Mouse (Mus musculus): ENCODE results near the gene Zfyve28. TPM values are rescaled to one million over a fixed set of nuclear protein-coding genes. Genes with fewer than 3 reads are reported as not detected.
A peak's percentile ranks its signal among the peaks of the same experiment; 100 is the strongest.

Zfyve28 gene
- polyA plus RNA-seq, 1 experiment from 2014 or later: 2.6 TPM

DNA sequence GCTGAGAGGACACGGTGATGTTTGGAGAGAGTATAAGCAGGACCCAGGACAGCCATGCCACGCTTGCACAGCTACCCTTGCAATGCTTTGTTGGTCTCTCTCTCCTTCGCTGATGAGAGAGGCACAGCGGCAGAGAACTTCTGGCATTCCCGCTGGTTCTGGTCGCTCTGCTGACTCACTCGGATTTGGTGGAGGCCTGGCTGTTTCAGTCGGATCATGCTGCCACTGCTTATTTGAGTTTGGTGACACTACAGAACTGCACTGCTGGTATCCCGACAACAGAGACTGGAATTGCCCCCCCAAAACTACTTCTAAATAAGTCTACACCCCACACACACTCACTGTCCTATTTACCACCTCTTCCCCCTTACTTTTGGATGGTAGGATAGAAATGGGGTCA, 9.0 kb downstream of the Zfyve28 start:
- Histone ChIP-seq H3K4me1 (ENCODE audit: control insufficient read depth, insufficient read depth, low read length) (no peaks in the 10 kb centered on the region; the same call in 1 of the 2 replicates), H3K27me3 (ENCODE audit: control insufficient read depth, insufficient read depth, low read length) (no peaks in the 10 kb centered on the region), H3K27ac (ENCODE audit: low read depth, low read length) (no peak overlapping the region), H3K4me3 (ENCODE audit: low read depth, low read length) (no peak overlapping the region), H3K36me3 (ENCODE audit: control insufficient read depth, insufficient read depth, low read length) (no peaks in the 10 kb centered on the region), H3K9me3 (ENCODE audit: control insufficient read depth, low read length) (no peaks in the 10 kb centered on the region), H3K9ac (ENCODE audit: low read length) (no peak overlapping the region), H3K4me2 (ENCODE audit: low read depth) (no peak overlapping the region)
- no peak for ATAC-seq (ENCODE audit: insufficient read depth, low FRiP score, low TSS enrichment)
- no peak for DNase-seq (ENCODE audit: low spot score)
- WGBS: 94% methylated on average over 9 of the region's 9 CpGs

DNA sequence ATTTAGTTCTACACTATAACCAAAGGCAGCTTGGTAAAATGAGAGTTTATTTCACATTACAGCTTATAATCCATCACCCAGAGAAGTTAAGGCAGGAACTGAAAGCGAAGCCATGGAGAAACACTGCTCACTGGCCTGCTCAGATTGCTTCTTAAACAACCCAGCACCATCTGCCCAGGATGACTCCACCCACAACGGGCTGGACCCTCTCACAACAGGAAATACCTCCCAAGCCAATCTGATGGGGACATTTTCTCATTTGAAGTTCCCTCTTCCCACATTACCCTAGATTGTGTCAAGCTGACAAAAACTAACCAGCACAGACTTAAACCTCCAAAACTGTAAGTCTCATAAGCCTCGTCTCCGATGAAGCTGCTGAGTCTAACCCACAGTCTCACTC, 10.2 kb downstream of the Zfyve28 start:
- DNase-seq (ENCODE audit: low spot score) (no peak), ATAC-seq (ENCODE audit: insufficient read depth, low FRiP score, low TSS enrichment) (no peak)
- H3K9me3 ChIP-seq (ENCODE audit: control insufficient read depth, low read length): no peaks in the 10 kb centered on the region
- H3K4me3 ChIP-seq (ENCODE audit: low read depth, low read length): no peak overlapping the region
- no peaks in the 10 kb centered on the region for H3K27me3 ChIP-seq (ENCODE audit: control insufficient read depth, insufficient read depth, low read length)
- H3K27ac ChIP-seq (ENCODE audit: low read depth, low read length): no peak overlapping the region
- H3K4me2 ChIP-seq (ENCODE audit: low read depth): no peak overlapping the region
- 75% methylated on average over 4 of the region's 4 CpGs for WGBS
- no peak overlapping the region for H3K9ac ChIP-seq (ENCODE audit: low read length)
- no peaks in the 10 kb centered on the region; the same call in 1 of the 2 replicates for H3K4me1 ChIP-seq (ENCODE audit: control insufficient read depth, insufficient read depth, low read length)
- no peaks in the 10 kb centered on the region for H3K36me3 ChIP-seq (ENCODE audit: control insufficient read depth, insufficient read depth, low read length)

DNA sequence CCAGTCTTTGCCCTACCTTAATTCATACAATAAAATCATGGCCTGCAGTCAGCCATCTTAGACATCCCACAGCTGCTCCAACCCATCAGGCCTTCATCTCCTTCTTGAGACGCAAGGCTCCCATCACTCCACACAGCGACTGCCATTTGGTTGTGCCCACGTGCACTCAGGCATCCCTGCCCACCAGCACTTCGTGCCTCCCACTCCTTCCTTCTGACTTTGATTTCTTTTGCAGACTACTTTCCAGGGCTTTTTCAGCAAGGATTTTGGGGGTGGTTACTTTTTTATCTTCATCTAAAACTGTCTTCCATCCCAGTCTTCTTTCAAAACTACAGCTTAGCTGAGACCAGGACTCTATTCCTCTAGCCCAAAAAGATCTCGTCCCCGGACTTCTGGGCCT, 11.5 kb downstream of the Zfyve28 start:
- Histone ChIP-seq H3K9ac (ENCODE audit: low read length) (no peak overlapping the region), H3K36me3 (ENCODE audit: control insufficient read depth, insufficient read depth, low read length) (no peaks in the 10 kb centered on the region), H3K27ac (ENCODE audit: low read depth, low read length) (no peak overlapping the region), H3K4me1 (ENCODE audit: control insufficient read depth, insufficient read depth, low read length) (no peaks in the 10 kb centered on the region), H3K4me2 (ENCODE audit: low read depth) (no peak overlapping the region), H3K4me3 (ENCODE audit: low read depth, low read length) (no peak overlapping the region), H3K27me3 (ENCODE audit: control insufficient read depth, insufficient read depth, low read length) (no peaks in the 10 kb centered on the region), H3K9me3 (ENCODE audit: control insufficient read depth, low read length) (no peaks in the 10 kb centered on the region)
- 72% methylated on average over 6 of the region's 6 CpGs for WGBS
- no peak for ATAC-seq (ENCODE audit: insufficient read depth, low FRiP score, low TSS enrichment)
- DNase-seq (ENCODE audit: low spot score): no peak

DNA sequence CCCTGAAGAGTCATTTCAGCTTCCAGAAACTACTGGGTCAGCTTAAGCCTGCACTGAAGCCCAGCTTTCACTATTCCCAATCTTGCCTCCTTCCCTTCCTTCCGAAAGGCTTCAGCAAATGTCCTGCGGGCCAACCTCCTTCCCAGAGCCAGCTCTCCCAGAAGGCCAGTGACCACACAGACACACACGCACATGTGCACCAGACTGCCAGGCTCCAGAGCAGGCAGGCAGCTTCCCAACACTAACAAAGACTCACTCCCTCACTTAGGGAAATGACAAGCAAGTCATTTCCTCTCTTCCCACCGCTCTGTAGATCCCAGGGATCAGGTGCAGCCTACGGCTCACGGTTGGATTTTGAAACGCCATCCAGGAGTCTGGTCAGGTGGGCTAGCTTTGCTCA, 12.1 kb downstream of the Zfyve28 start:
- Histone ChIP-seq H3K27me3 (ENCODE audit: control insufficient read depth, insufficient read depth, low read length) (no peaks in the 10 kb centered on the region), H3K4me2 (ENCODE audit: low read depth) (no peak overlapping the region), H3K9me3 (ENCODE audit: control insufficient read depth, low read length) (no peaks in the 10 kb centered on the region), H3K9ac (ENCODE audit: low read length) (no peak overlapping the region), H3K27ac (ENCODE audit: low read depth, low read length) (no peak overlapping the region), H3K4me1 (ENCODE audit: control insufficient read depth, insufficient read depth, low read length) (no peaks in the 10 kb centered on the region), H3K36me3 (ENCODE audit: control insufficient read depth, insufficient read depth, low read length) (no peaks in the 10 kb centered on the region), H3K4me3 (ENCODE audit: low read depth, low read length) (no peak overlapping the region)
- 82% methylated on average over 7 of the region's 7 CpGs for WGBS
- ATAC-seq (ENCODE audit: insufficient read depth, low FRiP score, low TSS enrichment): no peak
- DNase-seq (ENCODE audit: low spot score): no peak

DNA sequence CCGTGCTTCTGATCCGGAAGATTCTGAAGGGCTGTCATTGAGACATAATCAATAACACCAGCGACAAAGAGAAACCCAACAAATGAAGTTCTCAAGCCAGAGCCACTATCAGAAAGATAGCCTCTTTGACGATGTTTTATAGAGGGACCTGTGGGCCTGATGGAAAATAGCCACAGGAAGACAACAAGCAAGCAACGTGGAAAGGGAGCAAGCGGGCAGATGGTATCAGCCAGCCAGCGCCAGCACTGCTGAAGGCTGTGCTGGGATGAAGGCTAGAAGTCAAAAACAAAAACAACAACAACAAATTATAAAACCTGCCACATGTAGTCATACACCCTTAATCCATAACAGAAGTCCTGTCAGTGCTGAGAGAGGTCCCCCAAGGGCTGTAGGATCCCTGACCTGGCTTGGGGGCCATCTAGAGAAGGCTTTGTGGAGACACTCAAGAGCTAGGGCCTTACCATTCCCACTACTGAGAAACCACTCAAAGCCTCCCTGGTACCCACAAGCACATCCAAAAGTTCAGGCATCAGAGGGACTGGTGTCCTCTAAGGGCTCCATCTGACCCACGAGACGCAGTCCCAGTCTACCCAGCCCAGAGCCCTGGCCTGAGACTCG, 13.5 kb downstream of the Zfyve28 start:
- Histone ChIP-seq H3K27ac (ENCODE audit: low read depth, low read length) (no peak overlapping the region), H3K9me3 (ENCODE audit: control insufficient read depth, low read length) (no peaks in the 10 kb centered on the region), H3K4me1 (ENCODE audit: control insufficient read depth, insufficient read depth, low read length) (no peaks in the 10 kb centered on the region), H3K4me3 (ENCODE audit: low read depth, low read length) (no peak overlapping the region), H3K27me3 (ENCODE audit: control insufficient read depth, insufficient read depth, low read length) (no peaks in the 10 kb centered on the region), H3K9ac (ENCODE audit: low read length) (no peak overlapping the region), H3K4me2 (ENCODE audit: low read depth) (no peak overlapping the region), H3K36me3 (ENCODE audit: control insufficient read depth, insufficient read depth, low read length) (no peaks in the 10 kb centered on the region)
- 90% methylated on average over 10 of the region's 10 CpGs for WGBS
- DNase-seq (ENCODE audit: low spot score) (no peak), ATAC-seq (ENCODE audit: insufficient read depth, low FRiP score, low TSS enrichment) (no peak)

DNA sequence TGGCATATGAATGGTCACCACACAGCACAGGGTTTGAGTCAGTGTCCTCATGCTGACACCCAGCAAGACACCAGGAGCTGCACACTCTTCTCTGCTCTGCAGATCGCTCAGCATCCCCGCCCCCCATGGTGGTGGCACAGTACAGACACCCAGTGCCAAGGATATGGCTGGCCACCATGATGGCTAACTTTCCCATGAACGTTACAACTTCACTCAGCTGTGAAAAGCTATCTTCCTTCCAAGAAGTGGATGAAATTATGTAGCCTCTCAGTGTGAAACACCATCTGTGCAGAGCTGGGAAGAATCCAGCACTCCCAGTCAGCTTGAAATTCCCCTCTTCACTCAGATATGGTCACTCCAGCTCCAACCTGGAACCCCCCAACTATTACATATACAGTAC, 14.0 kb downstream of the Zfyve28 start:
- Histone ChIP-seq H3K4me2 (ENCODE audit: low read depth) (no peak overlapping the region), H3K9me3 (ENCODE audit: control insufficient read depth, low read length) (no peaks in the 10 kb centered on the region), H3K27ac (ENCODE audit: low read depth, low read length) (no peak overlapping the region), H3K36me3 (ENCODE audit: control insufficient read depth, insufficient read depth, low read length) (no peaks in the 10 kb centered on the region), H3K9ac (ENCODE audit: low read length) (no peak overlapping the region), H3K4me1 (ENCODE audit: control insufficient read depth, insufficient read depth, low read length) (no peaks in the 10 kb centered on the region), H3K27me3 (ENCODE audit: control insufficient read depth, insufficient read depth, low read length) (no peaks in the 10 kb centered on the region), H3K4me3 (ENCODE audit: low read depth, low read length) (no peak overlapping the region)
- WGBS: 76% methylated on average over 3 of the region's 3 CpGs
- DNase-seq (ENCODE audit: low spot score) (no peak), ATAC-seq (ENCODE audit: insufficient read depth, low FRiP score, low TSS enrichment) (no peak)

DNA sequence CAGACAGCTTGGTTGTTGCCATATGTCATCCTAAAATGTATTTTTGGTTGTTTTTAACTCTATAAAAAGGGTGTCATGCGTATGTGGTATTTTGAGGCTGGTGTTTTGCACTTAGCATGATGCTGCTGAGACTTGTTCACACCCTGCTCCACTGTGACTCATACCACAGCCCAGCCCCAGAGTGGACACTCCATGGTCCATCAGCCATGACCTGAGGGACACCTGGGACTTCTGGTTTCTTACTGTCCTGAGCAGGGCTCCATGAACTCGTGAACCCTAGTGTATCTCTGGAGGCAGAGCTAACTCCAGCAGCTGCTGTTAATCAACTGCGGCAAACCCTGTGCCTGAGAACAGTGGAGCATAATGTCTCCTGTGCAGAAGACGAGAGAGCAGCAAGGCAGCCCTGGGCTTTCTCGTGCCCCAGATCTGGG, 15.0 kb downstream of the Zfyve28 start:
- Histone ChIP-seq H3K36me3 (ENCODE audit: control insufficient read depth, insufficient read depth, low read length) (no peaks in the 10 kb centered on the region), H3K27ac (ENCODE audit: low read depth, low read length) (no peak overlapping the region), H3K4me1 (ENCODE audit: control insufficient read depth, insufficient read depth, low read length) (no peaks in the 10 kb centered on the region), H3K4me2 (ENCODE audit: low read depth) (no peak overlapping the region), H3K9ac (ENCODE audit: low read length) (no peak overlapping the region), H3K9me3 (ENCODE audit: control insufficient read depth, low read length) (no peaks in the 10 kb centered on the region), H3K27me3 (ENCODE audit: control insufficient read depth, insufficient read depth, low read length) (no peaks in the 10 kb centered on the region), H3K4me3 (ENCODE audit: low read depth, low read length) (no peak overlapping the region)
- ATAC-seq (ENCODE audit: insufficient read depth, low FRiP score, low TSS enrichment) (no peak), DNase-seq (ENCODE audit: low spot score) (no peak)
- WGBS: 80% methylated on average over 5 of the region's 5 CpGs

DNA sequence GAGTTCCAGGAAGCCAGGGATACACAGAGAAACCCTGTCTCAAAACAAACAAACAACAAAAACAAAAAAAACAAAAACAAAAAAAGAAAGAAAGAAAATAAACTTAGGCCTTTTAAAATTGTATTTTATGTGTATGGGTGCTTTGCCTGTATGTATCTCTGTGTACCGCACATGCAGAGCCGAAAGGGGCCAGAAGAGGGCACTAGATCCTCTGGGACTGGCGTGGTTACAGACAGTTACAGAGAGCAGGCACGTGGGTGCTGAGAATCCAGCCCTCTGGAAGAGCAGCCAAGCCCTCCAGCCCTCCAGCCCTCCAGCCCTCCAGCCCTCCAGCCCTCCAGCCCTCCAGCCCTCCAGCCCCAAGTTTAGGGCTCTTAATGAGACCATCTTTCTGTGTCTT, 16.5 kb downstream of the Zfyve28 start:
- Histone ChIP-seq H3K9me3 (ENCODE audit: control insufficient read depth, low read length) (no peaks in the 10 kb centered on the region), H3K36me3 (ENCODE audit: control insufficient read depth, insufficient read depth, low read length) (no peaks in the 10 kb centered on the region), H3K4me3 (ENCODE audit: low read depth, low read length) (no peak overlapping the region), H3K4me2 (ENCODE audit: low read depth) (no peak overlapping the region), H3K4me1 (ENCODE audit: control insufficient read depth, insufficient read depth, low read length) (no peaks in the 10 kb centered on the region), H3K27ac (ENCODE audit: low read depth, low read length) (no peak overlapping the region), H3K27me3 (ENCODE audit: control insufficient read depth, insufficient read depth, low read length) (no peaks in the 10 kb centered on the region), H3K9ac (ENCODE audit: low read length) (no peak overlapping the region)
- no peak for ATAC-seq (ENCODE audit: insufficient read depth, low FRiP score, low TSS enrichment)
- DNase-seq (ENCODE audit: low spot score): peak; percentile 45
- WGBS: 27% methylated on average over 4 of the region's 4 CpGs

DNA sequence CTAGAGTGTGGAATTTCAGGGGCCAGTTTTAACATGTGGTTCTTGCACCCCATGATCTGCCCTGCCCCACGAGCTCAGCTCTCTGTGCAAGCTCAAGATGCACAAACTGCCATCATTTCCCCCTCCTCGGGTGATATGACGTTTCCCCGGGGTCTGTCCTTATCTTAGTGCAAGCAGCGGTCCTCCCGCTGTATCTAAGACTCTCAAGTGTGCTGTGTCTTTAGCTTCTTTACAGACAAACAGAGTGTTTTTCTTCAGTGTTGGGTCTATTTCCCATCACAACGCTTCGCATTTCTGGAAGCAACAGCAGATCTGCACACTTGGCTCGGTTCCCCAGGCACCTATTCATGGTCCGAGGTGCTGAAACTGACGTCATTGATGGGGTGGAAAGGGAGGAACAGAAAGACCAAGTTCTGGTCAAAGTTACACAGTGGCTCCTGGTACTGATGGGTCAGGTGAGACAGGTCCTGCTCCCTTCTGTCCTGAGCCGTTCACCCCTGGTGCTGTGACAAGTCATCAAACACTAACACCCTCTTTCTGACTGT, 18.3 kb downstream of the Zfyve28 start:
- Histone ChIP-seq H3K9ac (ENCODE audit: low read length) (no peak overlapping the region), H3K4me2 (ENCODE audit: low read depth) (no peak overlapping the region), H3K4me1 (ENCODE audit: control insufficient read depth, insufficient read depth, low read length) (no peaks in the 10 kb centered on the region), H3K36me3 (ENCODE audit: control insufficient read depth, insufficient read depth, low read length) (no peaks in the 10 kb centered on the region), H3K9me3 (ENCODE audit: control insufficient read depth, low read length) (no peaks in the 10 kb centered on the region), H3K4me3 (ENCODE audit: low read depth, low read length) (no peak overlapping the region), H3K27me3 (ENCODE audit: control insufficient read depth, insufficient read depth, low read length) (no peaks in the 10 kb centered on the region), H3K27ac (ENCODE audit: low read depth, low read length) (no peak overlapping the region)
- WGBS: 78% methylated on average over 12 of the region's 12 CpGs
- ATAC-seq (ENCODE audit: insufficient read depth, low FRiP score, low TSS enrichment) (no peak), DNase-seq (ENCODE audit: low spot score) (no peak)
